Mouse (Mus musculus) neural tube, embryonic 12.5 days (tissue): ENCODE measurements at regions not wholly inside any gene's neighbourhood (a gene's known extent, or its start where the extent isn't known, plus 50 kb on each side); places are given as distances from the start of the nearest gene placed in this dataset.

Experiments used
- ATAC-seq: fragments of 200-750 bp; cut with Nextera tagmentation; 2 replicates; pipeline ENCODE4 v1.8.0; 2017; ENCODE audit warnings: low read depth, mild to moderate bottlenecking, moderate TSS enrichment, moderate library complexity; ENCODE audit not compliant: low FRiP score
- H3K27ac ChIP-seq: fragments of 300-500 bp; sonication (generic); 2 replicates; pipeline ENCODE4 v1.5.1; 2016
- H3K27me3 ChIP-seq: fragments of 300-500 bp; sonication (generic); replicated peaks from 2 replicates; pipeline ENCODE4 v1.6.1; 2016; ENCODE audit warnings: mild to moderate bottlenecking
- H3K36me3 ChIP-seq: fragments of 300-500 bp; sonication (generic); 2 replicates; pipeline ENCODE4 v1.6.1; 2016; ENCODE audit warnings: mild to moderate bottlenecking
- H3K4me1 ChIP-seq: fragments of 300-500 bp; sonication (generic); 2 replicates; pipeline ENCODE4 v1.6.1; 2016
- H3K4me2 ChIP-seq: fragments of 300-500 bp; sonication (generic); replicated peaks from 2 replicates; pipeline ENCODE4 v1.6.1; 2016; ENCODE audit warnings: mild to moderate bottlenecking
- H3K4me3 ChIP-seq: fragments of 300-500 bp; sonication (generic); 2 replicates; pipeline ENCODE4 v1.5.1; 2016
- H3K9ac ChIP-seq: fragments of 300-500 bp; sonication (generic); 2 replicates; pipeline ENCODE4 v1.6.1; 2016; ENCODE audit warnings: mild to moderate bottlenecking
- H3K9me3 ChIP-seq: fragments of 300-500 bp; sonication (generic); 2 replicates; pipeline ENCODE4 v1.6.1; 2016; ENCODE audit warnings: mild to moderate bottlenecking
- WGBS: fragments of 180-500 bp; shearing (Covaris S2); methylation state at CpG from one replicate; pipeline ENCODE4 v1.1.7; 2016; 5-methylcytosine and 5-hydroxymethylcytosine counted together

DNA sequence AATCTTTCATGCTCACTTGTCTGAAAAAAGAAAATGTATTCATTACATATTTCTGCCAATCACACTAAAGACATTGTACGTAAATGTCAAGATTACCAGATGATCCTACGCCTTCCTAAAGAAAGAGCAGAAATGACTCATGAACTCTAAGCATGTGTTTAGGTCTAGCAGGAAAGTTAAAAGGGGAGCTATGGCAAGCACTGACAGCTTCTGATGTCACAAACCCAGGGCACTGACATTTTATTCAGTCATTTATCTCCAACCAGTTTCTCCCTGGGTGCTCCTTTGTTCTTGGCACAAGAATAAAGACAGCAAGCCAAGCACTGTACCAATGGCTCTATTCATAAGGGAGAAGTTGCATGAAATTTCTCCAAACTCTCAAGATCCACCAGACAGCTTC is 133.0 kb downstream of the Mat2b start:
- Histone ChIP-seq H3K9me3 (no peaks in the 10 kb centered on the region), H3K4me1 (no peaks in the 10 kb centered on the region), H3K4me2 (no peak overlapping the region), H3K4me3 (no peak overlapping the region), H3K36me3 (no peaks in the 10 kb centered on the region), H3K27me3 (no peaks in the 10 kb centered on the region), H3K27ac (no peak overlapping the region), H3K9ac (no peak overlapping the region)
- ATAC-seq: no peak
- 94% methylated on average over 2 of the region's 2 CpGs for WGBS

- 93% methylated on average over 2 of the region's 2 CpGs for WGBS
- no peak for ATAC-seq
- Histone ChIP-seq H3K4me3 (no peak overlapping the region), H3K36me3 (no peaks in the 10 kb centered on the region), H3K9ac (no peak overlapping the region), H3K4me2 (no peak overlapping the region), H3K4me1 (no peaks in the 10 kb centered on the region), H3K27me3 (no peaks in the 10 kb centered on the region), H3K9me3 (no peaks in the 10 kb centered on the region), H3K27ac (no peak overlapping the region)
Observed at GRCm38 (mm10) chr11:40561400-40561799, 133.6 kb downstream of the Mat2b start.

DNA sequence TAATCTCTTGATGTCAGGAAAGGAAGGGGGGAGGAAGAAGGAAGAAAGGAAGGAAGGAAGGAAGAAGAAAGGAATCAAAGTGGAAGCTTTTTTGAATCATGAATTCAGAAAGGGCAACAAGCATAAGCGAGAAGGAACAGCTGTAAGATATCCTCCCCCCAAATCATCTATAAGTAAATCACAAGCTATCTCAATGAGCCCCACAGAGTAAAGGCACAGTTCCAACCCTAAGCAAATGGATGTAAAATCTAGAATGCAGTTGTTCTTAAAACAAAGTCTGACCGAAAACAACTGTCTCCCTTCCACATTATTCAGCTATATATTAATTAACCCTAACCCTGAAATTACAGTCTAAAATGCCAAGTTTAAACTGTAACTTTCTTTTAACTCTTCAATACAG is 136.5 kb downstream of the Mat2b start:
- Histone ChIP-seq H3K9ac (no peak overlapping the region), H3K9me3 (no peaks in the 10 kb centered on the region), H3K27me3 (no peaks in the 10 kb centered on the region), H3K36me3 (no peaks in the 10 kb centered on the region), H3K4me3 (no peak overlapping the region), H3K4me2 (no peak overlapping the region), H3K27ac (no peak overlapping the region), H3K4me1 (no peaks in the 10 kb centered on the region)
- no peak for ATAC-seq
- 89% methylated on average over 2 of the region's 2 CpGs for WGBS

DNA sequence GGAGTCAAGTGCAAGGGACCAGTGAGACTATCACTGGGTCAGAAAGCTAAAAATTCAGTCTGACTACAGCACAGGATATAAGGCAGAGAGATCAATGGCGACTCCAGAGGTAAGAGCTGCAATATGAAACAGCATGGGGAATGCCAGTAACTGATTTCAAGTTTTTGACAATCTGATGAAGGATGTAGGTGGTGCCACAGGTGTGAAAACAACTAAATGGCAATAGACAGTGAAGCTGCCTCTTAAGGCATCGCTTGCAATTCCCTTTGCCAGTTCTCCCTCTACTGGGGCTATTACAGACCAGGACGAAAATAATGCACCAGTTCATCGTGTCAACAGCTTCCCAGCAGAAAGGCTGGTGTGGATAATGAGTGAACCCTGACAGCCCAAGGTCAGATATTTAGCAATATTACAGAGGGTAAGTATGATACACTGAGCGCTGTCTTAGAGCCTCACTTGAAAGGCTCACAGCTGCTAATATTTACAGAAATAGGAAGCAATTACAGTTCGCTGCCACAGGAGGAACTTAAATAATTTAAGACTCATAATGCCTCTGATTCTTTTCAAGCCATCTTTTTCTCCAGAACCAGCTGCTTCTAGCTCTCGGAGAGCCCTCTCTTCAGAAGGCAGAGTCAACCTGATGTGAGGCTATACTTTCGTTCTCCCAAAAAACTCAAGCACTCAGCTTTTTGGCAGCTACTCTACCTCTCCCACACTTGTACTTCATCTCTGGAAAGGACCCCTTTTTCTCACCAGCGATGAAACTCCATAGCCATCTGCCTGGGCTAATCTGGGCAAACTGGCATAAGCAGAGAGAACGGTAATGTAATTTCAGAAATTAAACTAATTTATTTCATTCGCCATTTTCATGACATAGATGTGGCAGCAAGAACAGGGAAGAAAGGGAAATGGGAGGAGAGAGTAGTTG is 139.9 kb downstream of the Mat2b start:
- Histone ChIP-seq H3K27me3 (no peaks in the 10 kb centered on the region), H3K27ac (no peak overlapping the region), H3K4me1 (no peaks in the 10 kb centered on the region), H3K9me3 (no peaks in the 10 kb centered on the region), H3K9ac (no peak overlapping the region), H3K36me3 (no peaks in the 10 kb centered on the region), H3K4me2 (no peak overlapping the region), H3K4me3 (no peak overlapping the region)
- WGBS: 78% methylated on average over 11 of the region's 11 CpGs
- no peak for ATAC-seq

DNA sequence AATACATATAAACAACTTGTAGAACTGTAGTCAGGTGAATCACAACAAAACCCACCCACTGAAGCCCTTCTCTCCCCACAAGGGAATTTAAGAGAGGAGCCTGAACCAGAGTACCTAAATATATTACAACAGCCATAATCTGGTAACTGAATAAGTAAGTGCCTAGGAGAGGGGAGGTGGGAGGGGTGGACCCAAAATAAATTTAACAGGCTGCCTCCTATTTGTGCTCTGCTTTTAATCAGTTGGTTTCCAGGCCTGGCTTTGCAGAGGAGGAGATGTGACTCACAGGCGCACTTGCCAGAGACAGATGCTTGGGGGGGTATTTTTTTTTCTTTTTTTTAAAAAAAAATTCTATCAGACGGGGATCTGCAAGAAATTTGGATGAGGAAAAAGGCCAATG is 142.9 kb downstream of the Mat2b start:
- H3K27me3 ChIP-seq: no peaks in the 10 kb centered on the region
- no peaks in the 10 kb centered on the region for H3K4me1 ChIP-seq

GRCm38 (mm10) chr11:40546596-40546995 is 148.4 kb downstream of the Mat2b start:
- Histone ChIP-seq H3K4me3 (no peak overlapping the region), H3K9ac (no peak overlapping the region), H3K36me3 (no peaks in the 10 kb centered on the region), H3K27ac (no peak overlapping the region), H3K4me2 (no peak overlapping the region), H3K9me3 (no peaks in the 10 kb centered on the region), H3K27me3 (no peaks in the 10 kb centered on the region), H3K4me1 (no peaks in the 10 kb centered on the region)
- 83% methylated on average over 2 of the region's 2 CpGs for WGBS
- no peak for ATAC-seq

More for the DNA sequence above, 142.9 kb downstream of the Mat2b start:
- Histone ChIP-seq H3K27ac (no peak overlapping the region), H3K36me3 (no peaks in the 10 kb centered on the region), H3K9me3 (no peaks in the 10 kb centered on the region), H3K4me3 (no peak overlapping the region), H3K4me2 (no peak overlapping the region), H3K9ac (no peak overlapping the region)
- WGBS: 87% methylated on average over 2 of the region's 2 CpGs
- no peak for ATAC-seq

DNA sequence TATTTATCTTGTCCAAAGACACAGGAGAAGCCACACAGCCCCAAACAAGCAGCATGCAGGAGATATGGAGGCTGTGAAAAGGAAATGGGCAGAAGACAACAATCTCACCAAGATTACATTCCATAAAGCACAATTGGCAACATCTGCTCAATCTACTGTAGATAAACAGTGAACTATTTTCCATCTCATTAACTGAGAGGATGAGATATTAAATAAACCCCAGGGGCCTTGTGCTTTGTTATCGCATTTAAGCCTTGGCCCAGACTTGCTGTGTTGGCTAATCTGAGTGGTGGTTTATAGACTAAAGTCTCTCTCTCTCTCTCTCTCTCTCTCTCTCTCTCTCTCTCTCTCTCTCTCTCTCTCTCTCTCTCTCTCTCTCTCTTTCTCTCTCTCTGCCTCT is 149.5 kb downstream of the Mat2b start:
- Histone ChIP-seq H3K36me3 (no peaks in the 10 kb centered on the region), H3K4me2 (no peak overlapping the region), H3K27ac (no peak overlapping the region), H3K27me3 (no peaks in the 10 kb centered on the region), H3K4me3 (no peak overlapping the region), H3K4me1 (no peaks in the 10 kb centered on the region), H3K9me3 (no peaks in the 10 kb centered on the region), H3K9ac (no peak overlapping the region)
- WGBS: 25% methylated on average over 1 of the region's 1 CpGs
- 0 out of 2 replicates have a peak, but pooled peaks have one; percentile 48 for ATAC-seq

DNA sequence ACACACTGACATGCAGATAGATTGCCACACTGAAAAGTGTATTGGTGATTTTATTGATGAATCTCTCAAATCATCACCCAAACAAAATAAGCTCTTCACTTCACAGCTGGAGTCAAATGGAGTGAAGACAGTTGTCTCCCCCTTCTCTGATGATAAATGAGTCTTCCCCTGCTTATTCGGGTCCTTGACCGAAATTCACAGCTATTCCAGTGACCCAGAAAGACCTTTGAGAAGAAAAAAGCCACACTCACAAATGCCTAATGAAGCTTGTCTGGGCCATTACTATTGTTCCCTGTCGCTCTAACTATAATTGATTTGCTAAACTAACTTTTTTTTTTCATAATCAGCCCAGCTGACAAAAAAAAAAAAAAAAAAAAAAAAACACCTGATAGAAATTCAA is 154.8 kb downstream of the Mat2b start:
- ATAC-seq: peak; percentile 45; the same call in 1 of the 2 replicates
- Histone ChIP-seq H3K36me3 (no peaks in the 10 kb centered on the region), H3K4me3 (no peak overlapping the region), H3K4me2 (peak overlapping the region; percentile 35; the same call in 1 of the 2 replicates), H3K4me1 (no peaks in the 10 kb centered on the region; the same call in 1 of the 2 replicates), H3K27me3 (no peaks in the 10 kb centered on the region), H3K9ac (no peak overlapping the region), H3K27ac (no peak overlapping the region), H3K9me3 (no peaks in the 10 kb centered on the region)
- WGBS: 12% methylated on average over 3 of the region's 3 CpGs

DNA sequence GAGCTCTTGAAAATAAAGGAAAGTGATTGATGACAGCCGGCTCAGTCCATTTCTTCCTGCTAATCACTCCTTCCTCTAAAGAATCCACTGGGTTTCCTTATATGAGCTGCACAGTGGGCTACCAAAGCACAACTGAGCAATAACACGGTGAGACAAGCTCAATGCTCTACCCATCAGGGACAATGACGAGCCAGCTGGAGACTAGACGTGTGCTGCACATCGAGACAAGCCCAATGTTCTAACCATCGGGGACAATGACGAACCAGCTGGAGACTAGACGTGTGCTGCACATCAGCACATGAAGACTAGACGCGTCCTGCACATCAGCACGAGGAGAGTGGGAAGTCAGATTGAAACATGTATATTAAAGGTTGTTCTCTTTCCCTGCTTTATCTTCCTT is 155.2 kb downstream of the Mat2b start:
- peak; percentile 92 for ATAC-seq
- Histone ChIP-seq H3K4me3 (no peak overlapping the region), H3K4me2 (peak overlapping the region; percentile 35; the same call in 1 of the 2 replicates), H3K9ac (no peak overlapping the region), H3K27ac (no peak overlapping the region), H3K36me3 (no peaks in the 10 kb centered on the region), H3K4me1 (no peaks in the 10 kb centered on the region; the same call in 1 of the 2 replicates), H3K27me3 (no peaks in the 10 kb centered on the region), H3K9me3 (no peaks in the 10 kb centered on the region)
- 29% methylated on average over 11 of the region's 11 CpGs for WGBS

- H3K27ac ChIP-seq: no peak overlapping the region
- H3K36me3 ChIP-seq: no peaks in the 10 kb centered on the region
- ATAC-seq: no peak
- 86% methylated on average over 14 of the region's 14 CpGs for WGBS
- no peaks in the 10 kb centered on the region; the same call in 1 of the 2 replicates for H3K4me1 ChIP-seq
- H3K9ac ChIP-seq: no peak overlapping the region
- no peaks in the 10 kb centered on the region for H3K27me3 ChIP-seq
- no peak overlapping the region for H3K4me2 ChIP-seq
- no peak overlapping the region for H3K4me3 ChIP-seq
- H3K9me3 ChIP-seq: no peaks in the 10 kb centered on the region
Observed at GRCm38 (mm10) chr11:40536236-40536765, 158.7 kb downstream of the Mat2b start.

- Histone ChIP-seq H3K4me3 (no peak overlapping the region), H3K27ac (no peak overlapping the region), H3K9me3 (no peaks in the 10 kb centered on the region), H3K27me3 (no peaks in the 10 kb centered on the region), H3K4me2 (no peak overlapping the region), H3K4me1 (no peaks in the 10 kb centered on the region), H3K36me3 (no peaks in the 10 kb centered on the region), H3K9ac (no peak overlapping the region)
- ATAC-seq: peak; percentile 92
- 65% methylated on average over 10 of the region's 10 CpGs for WGBS
Observed at GRCm38 (mm10) chr11:40510325-40511239, 184.4 kb downstream of the Mat2b start.

- H3K36me3 ChIP-seq: no peaks in the 10 kb centered on the region
- no peaks in the 10 kb centered on the region for H3K27me3 ChIP-seq
- no peak overlapping the region for H3K4me3 ChIP-seq
- no peak overlapping the region for H3K4me2 ChIP-seq
- no peak overlapping the region for H3K27ac ChIP-seq
- no peak overlapping the region for H3K9ac ChIP-seq
- ATAC-seq: no peak
- H3K4me1 ChIP-seq: no peaks in the 10 kb centered on the region
- no peaks in the 10 kb centered on the region for H3K9me3 ChIP-seq
- 35% methylated on average over 6 of the region's 6 CpGs for WGBS
Observed at GRCm38 (mm10) chr11:40491599-40491998, 203.4 kb downstream of the Mat2b start.
